Mouse (Mus musculus) MEL (cell line): ENCODE data around the gene Sec11a. TPM values are rescaled to one million over a fixed set of nuclear protein-coding genes. Genes with fewer than 3 reads are reported as not detected.

Experiments used
- DNase-seq: peaks from one replicate; pipeline ENCODE4 v3.0.0; 2011; ENCODE audit warnings: low read depth, low spot score
- H3K27ac ChIP-seq: 2 replicates; pipeline ENCODE4 v1.5.1; 2012; ENCODE audit warnings: low read depth, mild to moderate bottlenecking, control low read depth, low read length, moderate library complexity; ENCODE audit not compliant: control insufficient read depth
- H3K27me3 ChIP-seq, 2 experiments: fragments of 150-350 bp in 1 of 2; sonication (generic) in 1 of 2; 2 replicates each; pipeline ENCODE4 v1.6.1; 2012; ENCODE audit warnings: low read length in 2 of 2, mild to moderate bottlenecking in 2 of 2, improper control_type of control experiment in 1 of 2, moderate library complexity in 1 of 2; ENCODE audit not compliant: insufficient read depth in 2 of 2, control insufficient read depth in 1 of 2
- H3K36me3 ChIP-seq, 2 experiments: 2 replicates each; pipeline ENCODE4 v1.6.1; 2012 to 2014; ENCODE audit warnings: low read length in 2 of 2, improper control_type of control experiment in 1 of 2, inconsistent platforms in 1 of 2, mild to moderate bottlenecking in 1 of 2; ENCODE audit not compliant: insufficient read depth in 2 of 2, control insufficient read depth in 1 of 2
- H3K4me1 ChIP-seq, 2 experiments: fragments of 150-350 bp in 1 of 2; sonication (generic) in 1 of 2; 2 replicates each; pipeline ENCODE4 v1.6.1; 2012; ENCODE audit warnings: low read length in 2 of 2, improper control_type of control experiment in 1 of 2, mild to moderate bottlenecking in 1 of 2; ENCODE audit not compliant: insufficient read depth in 2 of 2, control insufficient read depth in 1 of 2
- H3K4me3 ChIP-seq, 2 experiments: fragments of 150-350 bp in 1 of 2; sonication (generic) in 1 of 2; 2 replicates each; pipeline ENCODE4 v1.5.1; 2012; ENCODE audit warnings: low read depth in 2 of 2, low read length in 2 of 2, mild to moderate bottlenecking in 2 of 2, moderate library complexity in 2 of 2, control low read depth in 1 of 2, improper control_type of control experiment in 1 of 2; ENCODE audit not compliant: control insufficient read depth in 1 of 2, insufficient read depth in 1 of 2
- H3K79me2 ChIP-seq: 2 replicates; pipeline ENCODE4 v1.6.1; 2012; ENCODE audit warnings: mild to moderate bottlenecking, low read length, moderate library complexity; ENCODE audit not compliant: control insufficient read depth, poor library complexity, insufficient read depth
- H3K9ac ChIP-seq: 2 replicates; pipeline ENCODE4 v1.6.1; 2012; ENCODE audit warnings: low read depth, mild to moderate bottlenecking, control low read depth, low read length, moderate library complexity; ENCODE audit not compliant: control insufficient read depth, poor library complexity, severe bottlenecking
- H3K9me3 ChIP-seq: fragments of 150-350 bp; sonication (generic); replicated peaks from 2 replicates; pipeline ENCODE4 v1.6.1; 2012; ENCODE audit warnings: mild to moderate bottlenecking, low read length, improper control_type of control experiment, moderate library complexity; ENCODE audit not compliant: insufficient read depth
- CHD1 ChIP-seq: IDR thresholded peaks from 2 replicates; pipeline ENCODE4 v1.6.1; 2012; ENCODE audit warnings: low read depth, mild to moderate bottlenecking, inconsistent platforms, low read length, improper control_type of control experiment
- CTCF ChIP-seq, 3 experiments: IDR thresholded peaks in 2 of 3; conservative IDR thresholded peaks in 1 of 3; 2 replicates each; pipeline ENCODE4 v1.5.1; 2011 to 2012; ENCODE audit warnings: low read length in 3 of 3, low read depth in 2 of 3, mild to moderate bottlenecking in 2 of 3, improper control_type of control experiment in 1 of 3, inconsistent platforms in 1 of 3, mixed read lengths in 1 of 3, moderate library complexity in 1 of 3; ENCODE audit not compliant: control insufficient read depth in 1 of 3, insufficient read depth in 1 of 3, poor library complexity in 1 of 3, severe bottlenecking in 1 of 3
- E2F4 ChIP-seq: IDR thresholded peaks from 2 replicates; pipeline ENCODE4 v1.6.1; 2011; ENCODE audit warnings: low read depth, low read length, improper control_type of control experiment, borderline replicate concordance
- ELF1 ChIP-seq: IDR thresholded peaks from 2 replicates; pipeline ENCODE4 v1.6.1; 2014; ENCODE audit warnings: low read depth, mild to moderate bottlenecking, inconsistent platforms, low read length, improper control_type of control experiment, moderate library complexity
- EP300 ChIP-seq, 2 experiments: IDR thresholded peaks; 2 replicates each; pipeline ENCODE4 v1.6.1; 2011; ENCODE audit warnings: improper control_type of control experiment in 2 of 2, low read length in 2 of 2, low read depth in 1 of 2, mild to moderate bottlenecking in 1 of 2
- GABPA ChIP-seq: IDR thresholded peaks from 2 replicates; pipeline ENCODE4 v1.6.1; 2012; ENCODE audit warnings: low read depth, mild to moderate bottlenecking, inconsistent platforms, low read length, improper control_type of control experiment, moderate library complexity
- GATA1 ChIP-seq: IDR thresholded peaks from 2 replicates; pipeline ENCODE4 v1.6.1; 2011; ENCODE audit warnings: low read depth, low read length, improper control_type of control experiment
- HCFC1 ChIP-seq: IDR thresholded peaks from 2 replicates; pipeline ENCODE4 v1.6.1; 2012; ENCODE audit warnings: low read depth, mild to moderate bottlenecking, inconsistent platforms, low read length, improper control_type of control experiment, moderate library complexity
- JUND ChIP-seq: IDR thresholded peaks from 2 replicates; pipeline ENCODE4 v1.6.1; 2011; ENCODE audit warnings: low read depth, mild to moderate bottlenecking, improper control_type of control experiment, low read length
- MAX ChIP-seq: IDR thresholded peaks from 2 replicates; pipeline ENCODE4 v1.6.1; 2011; ENCODE audit warnings: low read length, improper control_type of control experiment
- MEF2A ChIP-seq: IDR thresholded peaks from 2 replicates; pipeline ENCODE4 v1.6.1; 2014; ENCODE audit warnings: low read depth, mild to moderate bottlenecking, inconsistent platforms, low read length, improper control_type of control experiment; ENCODE audit not compliant: poor library complexity, insufficient replicate concordance, severe bottlenecking; ENCODE audit errors: extremely low read depth
- POLR2A ChIP-seq, 2 experiments: IDR thresholded peaks; 2 replicates each; pipeline ENCODE4 v1.6.1; 2011 to 2012; ENCODE audit warnings: low read length in 2 of 2, mild to moderate bottlenecking in 2 of 2, control low read depth in 1 of 2, improper control_type of control experiment in 1 of 2, low read depth in 1 of 2, moderate library complexity in 1 of 2; ENCODE audit not compliant: control insufficient read depth in 1 of 2, insufficient read depth in 1 of 2, poor library complexity in 1 of 2
- POLR2AphosphoS2 ChIP-seq: IDR thresholded peaks from 2 replicates; pipeline ENCODE4 v1.6.1; 2011; ENCODE audit warnings: low read length, improper control_type of control experiment
- RCOR1 ChIP-seq: IDR thresholded peaks from 2 replicates; pipeline ENCODE4 v1.6.1; 2012; ENCODE audit warnings: low read depth, mild to moderate bottlenecking, inconsistent platforms, low read length, improper control_type of control experiment
- SIN3A ChIP-seq: IDR thresholded peaks from 2 replicates; pipeline ENCODE4 v1.6.1; 2012; ENCODE audit warnings: low read length, improper control_type of control experiment, inconsistent platforms
- SMC3 ChIP-seq: IDR thresholded peaks from 2 replicates; pipeline ENCODE4 v1.6.1; 2011; ENCODE audit warnings: low read depth, low read length, improper control_type of control experiment
- TAL1 ChIP-seq: IDR thresholded peaks from 2 replicates; pipeline ENCODE4 v1.6.1; 2012; ENCODE audit warnings: mild to moderate bottlenecking, inconsistent platforms, low read length, moderate library complexity, mixed read lengths
- TBP ChIP-seq: IDR thresholded peaks from 2 replicates; pipeline ENCODE4 v1.8.0; 2011; ENCODE audit warnings: low read depth, low read length, improper control_type of control experiment
- USF2 ChIP-seq, 2 experiments: IDR thresholded peaks; 2 replicates each; pipeline ENCODE4 v1.6.1; 2011 to 2012; ENCODE audit warnings: improper control_type of control experiment in 2 of 2, low read length in 2 of 2, borderline replicate concordance in 1 of 2, inconsistent platforms in 1 of 2, low read depth in 1 of 2, mild to moderate bottlenecking in 1 of 2; ENCODE audit not compliant: insufficient read depth in 1 of 2
- ZC3H11A ChIP-seq: IDR thresholded peaks from 2 replicates; pipeline ENCODE4 v1.6.1; 2012; ENCODE audit warnings: low read depth, mild to moderate bottlenecking, inconsistent platforms, low read length, improper control_type of control experiment
- ZKSCAN1 ChIP-seq: IDR thresholded peaks from 2 replicates; pipeline ENCODE4 v1.6.1; 2012; ENCODE audit warnings: low read depth, mild to moderate bottlenecking, inconsistent platforms, low read length, improper control_type of control experiment, moderate library complexity
- polyA plus RNA-seq, 2 experiments: library from polyadenylated mRNA; stranded (reverse) in 1 of 2; unstranded in 1 of 2; fragments of >175 nt in 1 of 2; fragments of >200 nt in 1 of 2; gene quantifications; 2 replicates each; pipeline versions ENCODE4 v1.2.1 to v1.2.4; 2012; ENCODE audit warnings: low replicate concordance in 2 of 2, low read depth in 1 of 2; ENCODE audit not compliant: insufficient read length in 2 of 2, insufficient read depth in 1 of 2, missing spikeins in 1 of 2
- total RNA-seq: library from RNA; depleted of rRNA; stranded (reverse); fragments of 300-350 nt; gene quantifications from 2 replicates; pipeline ENCODE4 v1.2.3, GENCODE M21; 2012

Sec11a gene
- total and polyA plus RNA-seq, 3 experiments: 114 to 144 TPM; not detected in 1

GRCm38 (mm10) chr7:80970913-80971312 is 23.3 kb upstream of the Sec11a start:
- DNase-seq: no peak
- H3K27me3 ChIP-seq: no peaks in the 10 kb centered on the region; a peak in 3 of 4 replicates
- no peak overlapping the region for H3K4me3 ChIP-seq
- no peaks in the 10 kb centered on the region for H3K36me3 ChIP-seq
- no peaks in the 10 kb centered on the region for H3K79me2 ChIP-seq
- H3K9me3 ChIP-seq: no peaks in the 10 kb centered on the region
- no peaks in the 10 kb centered on the region for H3K4me1 ChIP-seq
- TF ChIP-seq JUND (no peak), MEF2A (no peak), POLR2A (IDR thresholded peaks at IDR 0.05; ENCODE audit: control insufficient read depth in 1 of 2, insufficient read depth in 1 of 2, low read depth in 1 of 2, low read length in 2 of 2, poor library complexity in 1 of 2) (no peak), CHD1 (no peak), TBP (no peak), USF2 (IDR thresholded peaks at IDR 0.05; ENCODE audit: borderline replicate concordance in 1 of 2, insufficient read depth in 1 of 2, low read depth in 1 of 2, low read length in 2 of 2) (no peak), HCFC1 (no peak), GABPA (no peak), RCOR1 (no peak), CTCF (IDR thresholded peaks at IDR 0.05 in 2 of 3, conservative IDR thresholded peaks at IDR 0.05 in 1 of 3; ENCODE audit: control insufficient read depth in 1 of 3, insufficient read depth in 1 of 3, low read depth in 2 of 3, low read length in 3 of 3, poor library complexity in 1 of 3, severe bottlenecking in 1 of 3) (no peak), GATA1 (no peak), TAL1 (no peak), ELF1 (no peak), E2F4 (no peak), EP300 (IDR thresholded peaks at IDR 0.05; ENCODE audit: low read depth in 1 of 2, low read length in 2 of 2) (no peak), ZC3H11A (no peak)
- TF ChIP-seq, all 39 proteins: peak for 0
- Histone ChIP-seq H3K9ac (no peak overlapping the region), H3K27ac (no peak overlapping the region)

GRCm38 (mm10) chr7:80962799-80963198 is 15.2 kb upstream of the Sec11a start:
- Histone ChIP-seq H3K4me1 (peaks cover 2% of the 10 kb centered on the region in 2 experiments; a peak in 1 of 4 replicates), H3K27me3 (0 out of 4 replicates have a peak, but pooled peaks cover 0 to 2% of the 10 kb centered on the region in 2 experiments), H3K4me3 (no peak overlapping the region), H3K36me3 (no peaks in the 10 kb centered on the region; a peak in 1 of 4 replicates), H3K27ac (no peak overlapping the region), H3K9me3 (no peaks in the 10 kb centered on the region), H3K9ac (no peak overlapping the region), H3K79me2 (no peaks in the 10 kb centered on the region)
- DNase-seq: no peak
- TF ChIP-seq MEF2A: no peak
- TF ChIP-seq MAX: no peak
- no peak for TF ChIP-seq HCFC1
- TF ChIP-seq POLR2AphosphoS2: no peak
- no peak for TF ChIP-seq SIN3A
- no peak for TF ChIP-seq SMC3
- TF ChIP-seq ZKSCAN1: no peak
